Mouse (Mus musculus) liver, postnatal 0 days (tissue): ENCODE measurements around the gene Fam228a.
"Not testable (repeated sequence)": the region's sequence is repeated elsewhere in the genome, so short reads cannot be mapped to it uniquely, and the experiment has no call there.

Source experiments
- CTCF ChIP-seq: sonication (generic); IDR thresholded peaks from 2 replicates; pipeline ENCODE4 v1.5.1; 2016; ENCODE audit warnings: antibody characterized with exemption, low read depth
- EP300 ChIP-seq: IDR thresholded peaks from 2 replicates; pipeline ENCODE4 v1.6.1; 2016; ENCODE audit warnings: antibody characterized with exemption, low read depth, mild to moderate bottlenecking

GRCm38 (mm10) chr12:4781725-4782404, 43.6 kb upstream of the Fam228a start:
- TF ChIP-seq CTCF, EP300: not testable (repeated sequence)
